Mouse (Mus musculus): ENCODE measurements around the gene Cbs.

DNA sequence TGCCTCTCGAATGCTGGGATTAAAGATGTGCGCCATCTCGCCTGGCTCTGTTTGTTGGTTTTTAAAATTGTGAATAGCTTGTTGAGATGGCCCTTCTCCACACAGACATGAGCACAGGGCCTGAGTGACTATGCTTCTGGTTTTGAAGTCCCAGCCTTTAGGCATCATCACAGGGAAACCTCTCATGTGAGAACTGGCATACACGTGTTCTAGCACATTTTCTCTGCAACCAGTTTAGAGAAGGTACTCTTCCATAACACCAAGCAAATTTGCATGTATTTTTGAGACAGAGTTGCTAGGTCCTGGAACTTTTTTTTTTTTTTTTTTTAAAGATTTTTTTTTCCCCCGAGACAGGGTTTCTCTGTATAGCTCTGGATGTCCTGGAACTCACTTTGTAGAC, 19.6 kb upstream of the Cbs start:
- no peak for TF ChIP-seq EP300 (IDR thresholded peaks at IDR 0.05; ENCODE audit: insufficient read depth, low read depth, low read length)
- TF ChIP-seq CTCF (IDR thresholded peaks at IDR 0.05; ENCODE audit: low read depth, low read length), result no peak
